Mouse (Mus musculus) central nervous system, embryonic 11.5 days (tissue): Measurements from ENCODE around the gene Kdm6a. TPM values are rescaled to one million over a fixed set of nuclear protein-coding genes. Genes with fewer than 3 reads are reported as not detected.

Experiments
- polyA plus RNA-seq: library from polyadenylated mRNA; depleted of rRNA; stranded (reverse); fragments of >200 nt; gene quantifications from 2 replicates; pipeline ENCODE4 v1.2.3, GENCODE M21; 2012; rRNA removed

Gene Kdm6a
- polyA plus RNA-seq: 35.0 and 44.5 TPM in 2 replicates

GRCm38 (mm10) chrX:18162192-18162857, at the start of gene Kdm6a:
Gene Kdm6a (plus strand): TSS chrX:18162575.

GRCm38 (mm10) chrX:18145557-18145956, 16.8 kb upstream of the Kdm6a start, which contains the start of gene Dusp21:
Gene Dusp21 (plus strand): TSS chrX:18145857.

Other genes starting within 250 kb of the Kdm6a start
- not detected in 2 replicates for gene Dusp21, start 16.7 kb upstream of the Kdm6a start, polyA plus RNA-seq